Mouse (Mus musculus) myocyte (in vitro differentiated cells): Measurements from ENCODE around the gene Numb. TPM values are rescaled to one million over a fixed set of nuclear protein-coding genes. Genes with fewer than 3 reads are reported as not detected.

Experiments
- H3K27me3 ChIP-seq: one replicate; pipeline ENCODE4 v1.6.1; 2011; ENCODE audit not compliant: control insufficient read depth, insufficient read depth, insufficient read length
- H3K36me3 ChIP-seq: one replicate; pipeline ENCODE4 v1.6.1; 2011; ENCODE audit not compliant: control insufficient read depth, insufficient read depth
- H3K4me2 ChIP-seq: one replicate; pipeline ENCODE4 v1.6.1; 2011; ENCODE audit warnings: low read depth, control low read depth
- H3K4me3 ChIP-seq: one replicate; pipeline ENCODE4 v1.5.1; 2011; ENCODE audit warnings: mild to moderate bottlenecking, control low read depth, moderate library complexity
- H3K79me2 ChIP-seq: one replicate; pipeline ENCODE4 v1.6.1; 2011; ENCODE audit not compliant: control insufficient read depth, insufficient read depth
- H3ac ChIP-seq: one replicate; pipeline ENCODE4 v1.6.1; 2011; ENCODE audit not compliant: control insufficient read depth, insufficient read length
- CEBPB ChIP-seq: IDR thresholded peaks from 2 replicates; pipeline ENCODE4 v1.6.1; 2011; ENCODE audit warnings: mild to moderate bottlenecking, moderate library complexity; ENCODE audit not compliant: poor library complexity, insufficient read depth, severe bottlenecking
- E2F4 ChIP-seq: IDR thresholded peaks from one replicate; pipeline ENCODE4 v1.6.1; 2011; ENCODE audit warnings: mild to moderate bottlenecking, control low read depth, moderate library complexity; ENCODE audit not compliant: insufficient read depth
- MAX ChIP-seq: IDR thresholded peaks from one replicate; pipeline ENCODE4 v1.6.1; 2011; ENCODE audit warnings: low read depth, mild to moderate bottlenecking, control low read depth
- MYOD1 ChIP-seq, 3 experiments: IDR thresholded peaks; one replicate each; pipeline ENCODE4 v1.6.1; 2011; ENCODE audit warnings: control low read depth in 2 of 3, low read depth in 2 of 3, mild to moderate bottlenecking in 2 of 3, moderate library complexity in 1 of 3; ENCODE audit not compliant: insufficient read length in 2 of 3, control insufficient read depth in 1 of 3
- MYOG ChIP-seq, 3 experiments: IDR thresholded peaks; one replicate each; pipeline ENCODE4 v1.6.1; 2011; ENCODE audit warnings: control low read depth in 2 of 3, low read depth in 2 of 3, mild to moderate bottlenecking in 2 of 3; ENCODE audit not compliant: insufficient read length in 2 of 3, control insufficient read depth in 1 of 3, insufficient read depth in 1 of 3
- POLR2A ChIP-seq: IDR thresholded peaks from one replicate; pipeline ENCODE4 v1.6.1; 2011; ENCODE audit warnings: low read depth, mild to moderate bottlenecking, control low read depth, moderate library complexity; ENCODE audit not compliant: insufficient read length
- POLR2AphosphoS2 ChIP-seq: IDR thresholded peaks from one replicate; pipeline ENCODE4 v1.6.1; 2011; ENCODE audit warnings: low read depth, control low read depth; ENCODE audit not compliant: insufficient read length
- REST ChIP-seq: IDR thresholded peaks from one replicate; pipeline ENCODE4 v1.6.1; 2011; ENCODE audit warnings: mild to moderate bottlenecking, control low read depth, moderate library complexity; ENCODE audit not compliant: insufficient read depth, insufficient read length
- SRF ChIP-seq: IDR thresholded peaks from one replicate; pipeline ENCODE4 v1.6.1; 2011; ENCODE audit warnings: low read depth; ENCODE audit not compliant: control insufficient read depth, insufficient read length
- TCF12 ChIP-seq: IDR thresholded peaks from one replicate; pipeline ENCODE4 v1.6.1; 2011; ENCODE audit warnings: mild to moderate bottlenecking, control low read depth; ENCODE audit not compliant: poor library complexity, insufficient read depth, severe bottlenecking
- TCF3 ChIP-seq: IDR thresholded peaks from one replicate; pipeline ENCODE4 v1.6.1; 2011; ENCODE audit warnings: low read depth, control low read depth; ENCODE audit not compliant: insufficient read length
- USF1 ChIP-seq: IDR thresholded peaks from one replicate; pipeline ENCODE4 v1.6.1; 2011; ENCODE audit warnings: low read depth, mild to moderate bottlenecking, control low read depth, moderate library complexity
- polyA plus RNA-seq: library from polyadenylated mRNA; unstranded; fragments of >200 nt; fragmentation: generic; extraction: Trizol; gene quantifications from one replicate; pipeline ENCODE4 v1.2.1, GENCODE M21; 2012; ENCODE audit warnings: missing spikeins

The Numb gene
- polyA plus RNA-seq, 1 experiment, result 10.0 TPM

GRCm38 (mm10) chr12:83803641-83804040, 118.1 kb downstream of the Numb start:
- H3K4me2 ChIP-seq, result no peak overlapping the region
- H3K27me3 ChIP-seq, result no peaks in the 10 kb centered on the region
- no peak overlapping the region for H3ac ChIP-seq
- no peaks in the 10 kb centered on the region for H3K79me2 ChIP-seq
- peaks cover 33% of the 10 kb centered on the region for H3K36me3 ChIP-seq
- TF ChIP-seq USF1, result no peak
- TF ChIP-seq E2F4, result no peak
- no peak for TF ChIP-seq MYOD1 (IDR thresholded peaks at IDR 0.05; ENCODE audit: control insufficient read depth in 1 of 3, insufficient read length in 2 of 3, low read depth in 2 of 3)
- no peak for TF ChIP-seq CEBPB
- no peak for TF ChIP-seq MAX
- no peak for TF ChIP-seq SRF
- TF ChIP-seq TCF12, result no peak
- no peak for TF ChIP-seq TCF3
- TF ChIP-seq REST, result no peak
- TF ChIP-seq MYOG (IDR thresholded peaks at IDR 0.05; ENCODE audit: control insufficient read depth in 1 of 3, insufficient read depth in 1 of 3, insufficient read length in 2 of 3, low read depth in 2 of 3), result no peak
- TF ChIP-seq POLR2A, result no peak
- no peak for TF ChIP-seq POLR2AphosphoS2
- H3K4me3 ChIP-seq, result no peak overlapping the region

DNA sequence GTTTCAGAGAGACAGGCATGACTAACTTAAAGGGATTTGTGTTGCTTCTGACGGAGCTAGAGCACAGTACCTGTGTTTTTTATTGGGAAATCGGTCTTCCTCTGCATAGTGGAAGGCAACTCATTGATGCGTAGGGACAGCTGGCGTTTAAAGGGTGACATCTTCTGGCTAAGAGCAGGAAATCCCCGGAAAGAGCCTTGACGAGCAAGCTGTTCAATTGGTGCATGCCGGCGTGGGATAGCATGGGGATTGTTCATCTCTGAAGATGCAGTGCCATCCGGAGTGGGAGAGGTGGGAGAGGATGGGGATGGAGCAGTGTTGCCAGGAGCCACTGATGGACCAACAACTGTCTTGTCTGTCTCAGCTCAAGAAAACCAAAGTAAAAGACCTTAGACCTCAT, 120.8 kb downstream of the Numb start:
- no peak overlapping the region for H3ac ChIP-seq
- H3K27me3 ChIP-seq, result no peaks in the 10 kb centered on the region
- H3K36me3 ChIP-seq, result peaks cover 25% of the 10 kb centered on the region
- H3K4me2 ChIP-seq, result no peak overlapping the region
- H3K4me3 ChIP-seq, result no peak overlapping the region
- H3K79me2 ChIP-seq, result no peaks in the 10 kb centered on the region
- TF ChIP-seq MYOG (IDR thresholded peaks at IDR 0.05; ENCODE audit: control insufficient read depth in 1 of 3, insufficient read depth in 1 of 3, insufficient read length in 2 of 3, low read depth in 2 of 3), result no peak
- TF ChIP-seq POLR2AphosphoS2, result no peak
- peak in 1 of 3 experiments; percentile 34 for TF ChIP-seq MYOD1 (IDR thresholded peaks at IDR 0.05; ENCODE audit: control insufficient read depth in 1 of 3, insufficient read length in 2 of 3, low read depth in 2 of 3)
- no peak for TF ChIP-seq USF1

DNA sequence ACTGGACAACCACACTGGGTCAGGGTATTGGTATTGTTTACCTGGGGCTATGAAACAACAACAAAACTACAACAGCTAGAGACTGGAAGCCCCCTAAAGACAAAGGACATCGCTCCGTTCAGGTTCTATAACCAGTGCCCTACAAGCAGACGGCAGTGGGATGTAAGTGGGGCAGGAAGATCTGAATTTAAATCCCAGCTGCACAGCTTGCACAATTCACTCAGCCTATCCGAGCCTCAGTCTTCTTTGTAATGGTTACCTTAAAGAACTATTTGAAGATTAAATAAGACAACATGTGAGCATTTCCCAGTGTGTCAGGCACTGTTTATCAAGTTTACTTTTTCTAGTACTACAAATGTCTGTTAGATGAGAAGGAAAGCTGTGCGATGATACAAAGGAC, 123.4 kb downstream of the Numb start:
- Histone ChIP-seq H3K79me2 (no peaks in the 10 kb centered on the region), H3K36me3 (peaks cover 14% of the 10 kb centered on the region), H3ac (no peak overlapping the region), H3K4me2 (no peak overlapping the region), H3K4me3 (no peak overlapping the region), H3K27me3 (no peaks in the 10 kb centered on the region)
- TF ChIP-seq TCF12 (no peak), E2F4 (no peak), POLR2AphosphoS2 (no peak), TCF3 (no peak), CEBPB (no peak), SRF (no peak), MYOG (IDR thresholded peaks at IDR 0.05; ENCODE audit: control insufficient read depth in 1 of 3, insufficient read depth in 1 of 3, insufficient read length in 2 of 3, low read depth in 2 of 3) (no peak), USF1 (no peak)

- Histone ChIP-seq H3K79me2 (no peaks in the 10 kb centered on the region), H3K27me3 (no peaks in the 10 kb centered on the region), H3K4me3 (no peak overlapping the region), H3K4me2 (no peak overlapping the region), H3K36me3 (peaks cover 14% of the 10 kb centered on the region), H3ac (no peak overlapping the region)
- no peak for TF ChIP-seq SRF
- TF ChIP-seq POLR2AphosphoS2, result no peak
- TF ChIP-seq TCF12, result no peak
- TF ChIP-seq POLR2A, result no peak
- TF ChIP-seq E2F4, result no peak
- TF ChIP-seq TCF3, result no peak
- no peak for TF ChIP-seq MAX
- no peak for TF ChIP-seq USF1
- TF ChIP-seq MYOG (IDR thresholded peaks at IDR 0.05; ENCODE audit: control insufficient read depth in 1 of 3, insufficient read depth in 1 of 3, insufficient read length in 2 of 3, low read depth in 2 of 3), result no peak
- no peak for TF ChIP-seq CEBPB
- no peak for TF ChIP-seq MYOD1 (IDR thresholded peaks at IDR 0.05; ENCODE audit: control insufficient read depth in 1 of 3, insufficient read length in 2 of 3, low read depth in 2 of 3)
- no peak for TF ChIP-seq REST
Observed at GRCm38 (mm10) chr12:83795586-83795985, 126.1 kb downstream of the Numb start.

GRCm38 (mm10) chr12:83795051-83795450, 126.7 kb downstream of the Numb start:
- H3K4me3 ChIP-seq, result no peak overlapping the region
- peaks cover 12% of the 10 kb centered on the region for H3K36me3 ChIP-seq
- no peaks in the 10 kb centered on the region for H3K79me2 ChIP-seq
- H3ac ChIP-seq, result no peak overlapping the region
- TF ChIP-seq TCF12 (no peak), POLR2A (no peak)
- H3K27me3 ChIP-seq, result no peaks in the 10 kb centered on the region
- H3K4me2 ChIP-seq, result no peak overlapping the region
